Mouse (Mus musculus): Measurements from ENCODE around the gene Ak5. TPM values are rescaled to one million over a fixed set of nuclear protein-coding genes. Genes with fewer than 3 reads are reported as not detected.
"Not testable (repeated sequence)": the region's sequence is repeated elsewhere in the genome, so short reads cannot be mapped to it uniquely, and the experiment has no call there.

The Ak5 gene
- polyA plus RNA-seq, 1 experiment from 2014 or later, result 1.8 TPM

GRCm38 (mm10) chr3:152466849-152467248 lies 201.3 kb downstream of the Ak5 start:
- Histone ChIP-seq H3K4me3 (no peak overlapping the region), H3K4me2 (replicated peaks) (no peak overlapping the region), H3K9me3 (no peaks in the 10 kb centered on the region), H3K9ac (no peak overlapping the region), H3K27me3 (no peaks in the 10 kb centered on the region), H3K4me1 (peaks cover 23% of the 10 kb centered on the region), H3K36me3 (peaks cover 10% of the 10 kb centered on the region), H3K27ac (no peak overlapping the region)
- no peak for ATAC-seq (ENCODE audit: low FRiP score, low read depth)
- 93% methylated on average over 9 of the region's 9 CpGs for WGBS

GRCm38 (mm10) chr3:152465338-152465737 lies 202.8 kb downstream of the Ak5 start:
- Histone ChIP-seq H3K4me1 (peaks cover 33% of the 10 kb centered on the region), H3K27me3 (no peaks in the 10 kb centered on the region), H3K9me3 (no peaks in the 10 kb centered on the region), H3K36me3 (peaks cover 10% of the 10 kb centered on the region), H3K4me2 (replicated peaks) (no peak overlapping the region), H3K9ac (no peak overlapping the region), H3K27ac (no peak overlapping the region), H3K4me3 (no peak overlapping the region)
- 89% methylated on average over 6 of the region's 6 CpGs for WGBS
- no peak for ATAC-seq (ENCODE audit: low FRiP score, low read depth)

GRCm38 (mm10) chr3:152464462-152464861 lies 203.7 kb downstream of the Ak5 start:
- no peaks in the 10 kb centered on the region for H3K27me3 ChIP-seq
- H3K9me3 ChIP-seq, result no peaks in the 10 kb centered on the region
- H3K9ac ChIP-seq, result no peak overlapping the region
- WGBS, result 93% methylated on average over 3 of the region's 3 CpGs
- H3K36me3 ChIP-seq, result peaks cover 13% of the 10 kb centered on the region
- H3K4me3 ChIP-seq, result no peak overlapping the region
- peaks cover 34% of the 10 kb centered on the region for H3K4me1 ChIP-seq
- no peak overlapping the region for H3K4me2 ChIP-seq (replicated peaks)
- no peak for ATAC-seq (ENCODE audit: low FRiP score, low read depth)
- H3K27ac ChIP-seq, result no peak overlapping the region

- H3K9me3 ChIP-seq, result no peaks in the 10 kb centered on the region
- no peak overlapping the region for H3K4me3 ChIP-seq
- WGBS, result 97% methylated on average over 10 of the region's 10 CpGs
- no peaks in the 10 kb centered on the region for H3K27me3 ChIP-seq
- H3K36me3 ChIP-seq, result peaks cover 22% of the 10 kb centered on the region
- no peak overlapping the region for H3K4me2 ChIP-seq (replicated peaks)
- H3K4me1 ChIP-seq, result peaks cover 23% of the 10 kb centered on the region
- H3K9ac ChIP-seq, result no peak overlapping the region
- H3K27ac ChIP-seq, result no peak overlapping the region
- no peak for ATAC-seq (ENCODE audit: low FRiP score, low read depth)
Measured at GRCm38 (mm10) chr3:152462900-152463299, 205.3 kb downstream of the Ak5 start.

- 86% methylated on average over 10 of the region's 10 CpGs for WGBS
- no peaks in the 10 kb centered on the region for H3K27me3 ChIP-seq
- no peak for ATAC-seq (ENCODE audit: low FRiP score, low read depth)
- no peak overlapping the region for H3K9ac ChIP-seq
- no peaks in the 10 kb centered on the region for H3K9me3 ChIP-seq
- H3K4me1 ChIP-seq, result peaks cover 18% of the 10 kb centered on the region
- H3K4me2 ChIP-seq (replicated peaks), result no peak overlapping the region
- H3K27ac ChIP-seq, result no peak overlapping the region
- H3K36me3 ChIP-seq, result peaks cover 30% of the 10 kb centered on the region
- H3K4me3 ChIP-seq, result no peak overlapping the region
Measured at GRCm38 (mm10) chr3:152462038-152462547, 206.1 kb downstream of the Ak5 start.

GRCm38 (mm10) chr3:152460802-152461201 lies 207.4 kb downstream of the Ak5 start:
- peaks cover 43% of the 10 kb centered on the region for H3K36me3 ChIP-seq
- no peak overlapping the region for H3K27ac ChIP-seq
- no peak for ATAC-seq (ENCODE audit: low FRiP score, low read depth)

GRCm38 (mm10) chr3:152458875-152459274 lies 209.3 kb downstream of the Ak5 start:
- WGBS, result 78% methylated on average over 4 of the region's 4 CpGs
- H3K4me3 ChIP-seq; H3K4me2 ChIP-seq (replicated peaks); H3K9ac ChIP-seq; H3K27me3 ChIP-seq; ATAC-seq (ENCODE audit: low FRiP score, low read depth); H3K27ac ChIP-seq; H3K9me3 ChIP-seq: not testable (repeated sequence)
- H3K36me3 ChIP-seq, result peaks cover 62% of the 10 kb centered on the region
- peaks cover 14% of the 10 kb centered on the region for H3K4me1 ChIP-seq

More at GRCm38 (mm10) chr3:152460802-152461201, 207.4 kb downstream of the Ak5 start:
- H3K9me3 ChIP-seq, result no peaks in the 10 kb centered on the region; the same call in 1 of the 2 replicates
- no peak overlapping the region for H3K9ac ChIP-seq
- H3K4me2 ChIP-seq (replicated peaks), result no peak overlapping the region
- H3K4me1 ChIP-seq, result peaks cover 14% of the 10 kb centered on the region
- no peak overlapping the region for H3K4me3 ChIP-seq
- no peaks in the 10 kb centered on the region for H3K27me3 ChIP-seq
- 21% methylated on average over 4 of the region's 4 CpGs for WGBS

- WGBS, result 91% methylated on average over 2 of the region's 2 CpGs
- ATAC-seq (ENCODE audit: low FRiP score, low read depth), result no peak
- H3K4me1 ChIP-seq, result peaks cover 14% of the 10 kb centered on the region
- no peak overlapping the region for H3K4me2 ChIP-seq (replicated peaks)
- H3K27ac ChIP-seq, result no peak overlapping the region
- H3K9ac ChIP-seq, result no peak overlapping the region
- no peaks in the 10 kb centered on the region; the same call in 1 of the 2 replicates for H3K9me3 ChIP-seq
- no peak overlapping the region for H3K4me3 ChIP-seq
- no peaks in the 10 kb centered on the region for H3K27me3 ChIP-seq
- peaks cover 55% of the 10 kb centered on the region for H3K36me3 ChIP-seq
Measured at GRCm38 (mm10) chr3:152457308-152458035, 210.7 kb downstream of the Ak5 start.

- Histone ChIP-seq H3K36me3 (peaks cover 78% of the 10 kb centered on the region), H3K27me3 (no peaks in the 10 kb centered on the region), H3K27ac (no peak overlapping the region), H3K4me2 (replicated peaks) (no peak overlapping the region), H3K9me3 (no peaks in the 10 kb centered on the region; the same call in 1 of the 2 replicates), H3K4me3 (no peak overlapping the region), H3K4me1 (no peaks in the 10 kb centered on the region), H3K9ac (no peak overlapping the region)
- WGBS, result 90% methylated on average over 3 of the region's 4 CpGs
- no peak for ATAC-seq (ENCODE audit: low FRiP score, low read depth)
Measured at GRCm38 (mm10) chr3:152453163-152453562, 215.0 kb downstream of the Ak5 start.

- Histone ChIP-seq H3K36me3 (peaks cover 28% of the 10 kb centered on the region), H3K9me3 (no peaks in the 10 kb centered on the region), H3K27ac (no peak overlapping the region), H3K27me3 (no peaks in the 10 kb centered on the region), H3K9ac (no peak overlapping the region), H3K4me1 (no peaks in the 10 kb centered on the region), H3K4me3 (no peak overlapping the region), H3K4me2 (replicated peaks) (no peak overlapping the region)
- no peak for ATAC-seq (ENCODE audit: low FRiP score, low read depth)
- WGBS, result 89% methylated on average over 1 of the region's 1 CpGs
Measured at GRCm38 (mm10) chr3:152446966-152447365, 221.2 kb downstream of the Ak5 start.

GRCm38 (mm10) chr3:152444114-152444513 lies 224.0 kb downstream of the Ak5 start:
- H3K9ac ChIP-seq, result no peak overlapping the region
- peaks cover 7% of the 10 kb centered on the region for H3K36me3 ChIP-seq
- no peaks in the 10 kb centered on the region for H3K9me3 ChIP-seq
- no peak overlapping the region for H3K4me2 ChIP-seq (replicated peaks)
- WGBS, result 92% methylated on average over 3 of the region's 3 CpGs
- no peak overlapping the region for H3K27ac ChIP-seq
- no peaks in the 10 kb centered on the region for H3K27me3 ChIP-seq
- H3K4me1 ChIP-seq, result no peaks in the 10 kb centered on the region
- no peak overlapping the region for H3K4me3 ChIP-seq
- ATAC-seq (ENCODE audit: low FRiP score, low read depth), result no peak

- H3K9me3 ChIP-seq, result no peaks in the 10 kb centered on the region
- peaks cover 9% of the 10 kb centered on the region for H3K36me3 ChIP-seq
- no peak overlapping the region for H3K9ac ChIP-seq
- no peak overlapping the region for H3K4me3 ChIP-seq
- WGBS, result 91% methylated on average over 4 of the region's 4 CpGs
- H3K4me2 ChIP-seq (replicated peaks), result no peak overlapping the region
- no peaks in the 10 kb centered on the region for H3K27me3 ChIP-seq
- H3K4me1 ChIP-seq, result no peaks in the 10 kb centered on the region
- H3K27ac ChIP-seq, result no peak overlapping the region
- no peak for ATAC-seq (ENCODE audit: low FRiP score, low read depth)
Measured at GRCm38 (mm10) chr3:152442795-152443194, 225.4 kb downstream of the Ak5 start.

- H3K4me2 ChIP-seq (replicated peaks), result no peak overlapping the region
- no peaks in the 10 kb centered on the region for H3K4me1 ChIP-seq
- no peak overlapping the region for H3K27ac ChIP-seq
- H3K9me3 ChIP-seq, result no peaks in the 10 kb centered on the region
- H3K36me3 ChIP-seq, result peaks cover 18% of the 10 kb centered on the region
- H3K27me3 ChIP-seq, result no peaks in the 10 kb centered on the region
- no peak overlapping the region for H3K9ac ChIP-seq
- ATAC-seq (ENCODE audit: low FRiP score, low read depth), result no peak
- WGBS, result 97% methylated on average over 7 of the region's 7 CpGs
- H3K4me3 ChIP-seq, result no peak overlapping the region
Measured at GRCm38 (mm10) chr3:152438068-152438467, 230.1 kb downstream of the Ak5 start.
